Mouse (Mus musculus): ENCODE data around the gene Trim34a. TPM values are rescaled to one million over a fixed set of nuclear protein-coding genes. Genes with fewer than 3 reads are reported as not detected.

Trim34a gene
- total RNA-seq, 1 experiment from 2014 or later = 12.1 TPM

Other genes with a start within 250 kb of the Trim34a start
- not detected in 2 replicates for gene Olfr638, start 245.7 kb upstream of the Trim34a start, total RNA-seq (2021)
- 0.06 TPM in 1 of 2 replicates, not detected in the other for gene Olfr639, start 227.2 kb upstream of the Trim34a start, total RNA-seq (2021)
- not detected in 2 replicates for gene Olfr640, start 218.9 kb upstream of the Trim34a start, total RNA-seq (2021)
- not detected in 2 replicates for gene Olfr641, start 209.0 kb upstream of the Trim34a start, total RNA-seq (2021)
- not detected in 2 replicates for gene Olfr642, start 191.8 kb upstream of the Trim34a start, total RNA-seq (2021)
- gene 4930516K23Rik, start 183.0 kb upstream of the Trim34a start, total RNA-seq (2021) = not detected in 2 replicates
- gene Olfr644, start 172.6 kb upstream of the Trim34a start, total RNA-seq (2021) = not detected in 2 replicates
- gene Olfr645, start 159.0 kb upstream of the Trim34a start, total RNA-seq (2021) = not detected in 2 replicates
- gene Olfr646, start 139.6 kb upstream of the Trim34a start, total RNA-seq (2021) = not detected in 2 replicates
- not detected in 2 replicates for gene Ubqln5, start 114.6 kb upstream of the Trim34a start, total RNA-seq (2021)
- not detected in 2 replicates for gene Olfr643, start 107.1 kb upstream of the Trim34a start, total RNA-seq (2021)
- gene Ubqln3, start 101.2 kb upstream of the Trim34a start, total RNA-seq (2021) = not detected in 2 replicates
- gene Ubqlnl, start 93.9 kb upstream of the Trim34a start, total RNA-seq (2021) = not detected in 2 replicates
- not detected in 2 replicates for gene Olfm5, start 79.6 kb upstream of the Trim34a start, total RNA-seq (2021)
- not detected in 2 replicates for gene Olfr648, start 61.1 kb upstream of the Trim34a start, total RNA-seq (2021)
- not detected in 2 replicates for gene Olfr649, start 48.5 kb upstream of the Trim34a start, total RNA-seq (2021)
- 0.48 and 1.2 TPM in 2 replicates for gene Trim6, start 25.7 kb upstream of the Trim34a start, total RNA-seq (2021)
- 5.7 and 7.3 TPM in 2 replicates for gene Trim5, start 43.6 kb downstream of the Trim34a start, total RNA-seq (2021)
- 15.5 and 24.4 TPM in 2 replicates for gene Trim12a, start 71.0 kb downstream of the Trim34a start, total RNA-seq (2021)
- 0.79 and 1.00 TPM in 2 replicates for gene Trim34b, start 85.0 kb downstream of the Trim34a start, total RNA-seq (2021)
- 14.2 and 19.2 TPM in 2 replicates for gene Trim12c, start 108.9 kb downstream of the Trim34a start, total RNA-seq (2021)
- 0.12 TPM in 1 of 2 replicates, not detected in the other for gene Trim30b, start 125.4 kb downstream of the Trim34a start, total RNA-seq (2021)
- gene Trim30c, start 156.4 kb downstream of the Trim34a start, total RNA-seq (2021) = not detected in 2 replicates
- 4.0 and 8.3 TPM in 2 replicates for gene Trim30a, start 220.7 kb downstream of the Trim34a start, total RNA-seq (2021)

Data from adrenal gland, postnatal 25 days (tissue).